Mouse (Mus musculus) ovary, postnatal 36 days (tissue): Measurements from ENCODE around the gene Rab36.

Experiments used
- DNase-seq: peaks from one replicate; pipeline ENCODE4 v3.0.0; 2022; ENCODE audit warnings: low spot score, mixed read lengths

Rab36 gene

DNA sequence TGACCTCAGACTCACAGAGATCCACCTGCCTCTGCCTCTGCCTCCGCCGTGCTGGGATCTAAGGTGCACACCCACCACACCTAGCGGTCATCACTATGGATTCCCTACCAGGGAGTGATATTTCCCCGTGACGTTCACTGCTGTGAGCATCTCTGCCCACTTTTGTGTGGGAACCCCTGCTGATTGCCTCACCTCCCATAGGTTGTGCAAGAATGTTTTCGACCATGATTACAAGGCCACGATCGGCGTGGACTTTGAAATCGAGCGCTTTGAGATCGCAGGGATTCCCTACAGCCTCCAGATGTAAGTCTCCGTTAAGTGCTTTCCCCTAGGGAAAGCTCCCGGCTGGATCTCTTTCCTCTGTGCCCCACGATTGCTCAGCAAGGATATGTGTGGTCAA, 9.0 kb downstream of the Rab36 start:
- DNase-seq: no peak

DNA sequence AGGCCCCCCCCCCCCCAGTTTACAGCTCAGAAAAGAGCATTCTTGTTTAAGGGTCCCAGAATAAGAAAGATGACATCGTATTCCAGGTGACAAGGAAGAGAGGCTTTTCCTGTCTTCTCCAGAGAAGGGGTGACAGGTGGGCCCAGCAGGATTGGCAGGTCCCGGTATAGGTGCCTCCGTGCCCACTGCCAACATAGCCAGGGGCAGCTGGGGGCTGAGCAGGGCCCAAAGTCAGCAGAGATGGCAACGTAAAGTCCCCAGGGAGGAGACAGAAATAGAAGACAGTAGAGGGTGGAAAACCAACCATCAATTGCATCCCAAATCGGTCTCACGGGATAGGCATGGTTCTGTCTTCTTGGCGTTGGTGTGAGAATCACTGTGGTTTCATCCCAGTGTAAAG, 11.9 kb downstream of the Rab36 start:
- no peak for DNase-seq

- DNase-seq: no peak
These were observed 14.7 kb downstream of the Rab36 start for GRCm38 (mm10) chr10:75051364-75052074.

GRCm38 (mm10) chr10:75052902-75053301, 16.0 kb downstream of the Rab36 start:
- DNase-seq: no peak

DNA sequence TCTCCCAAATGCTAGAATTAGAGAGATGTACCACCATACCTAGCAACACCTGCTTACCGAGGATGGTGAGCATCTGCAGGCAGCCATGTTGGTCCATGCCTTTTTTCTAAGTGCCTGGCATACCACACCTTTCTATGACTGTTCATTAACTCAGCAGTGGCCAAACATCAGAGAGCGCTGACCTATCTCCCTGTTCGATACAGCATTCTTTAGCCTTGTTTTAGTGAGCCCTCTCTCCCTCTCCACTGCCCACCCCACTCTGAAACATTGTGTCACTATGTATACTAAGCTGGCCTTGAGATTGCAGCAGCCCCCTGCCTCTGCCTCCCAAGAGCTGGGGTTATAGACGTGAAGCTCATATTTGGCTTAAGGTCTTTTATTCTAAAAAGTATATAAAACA, 16.8 kb downstream of the Rab36 start:
- no peak for DNase-seq

- peak; percentile 73 for DNase-seq
These were observed 17.3 kb downstream of the Rab36 start for GRCm38 (mm10) chr10:75054125-75054524.

DNA sequence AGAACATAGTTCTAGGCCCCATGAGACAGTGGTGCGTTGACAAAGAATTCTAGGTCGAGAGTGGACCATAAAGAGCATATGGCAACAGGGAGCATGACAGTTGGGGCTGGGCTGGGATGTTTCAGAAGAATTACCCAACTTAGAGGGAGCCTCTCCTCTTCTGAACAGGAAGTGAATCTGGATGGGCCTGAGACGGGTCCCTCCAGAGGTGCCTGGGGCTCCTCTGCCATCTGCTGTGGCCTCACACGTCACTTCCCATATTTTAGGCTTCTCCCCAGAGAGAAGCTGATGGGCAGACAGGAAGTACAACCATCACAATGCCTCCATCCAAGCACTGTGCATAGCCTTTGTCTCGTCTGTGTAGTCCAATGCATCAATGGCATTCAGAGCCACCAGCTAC, 18.8 kb downstream of the Rab36 start:
- DNase-seq: no peak

- no peak for DNase-seq
These were observed 19.4 kb downstream of the Rab36 start for GRCm38 (mm10) chr10:75056255-75056654.

DNA sequence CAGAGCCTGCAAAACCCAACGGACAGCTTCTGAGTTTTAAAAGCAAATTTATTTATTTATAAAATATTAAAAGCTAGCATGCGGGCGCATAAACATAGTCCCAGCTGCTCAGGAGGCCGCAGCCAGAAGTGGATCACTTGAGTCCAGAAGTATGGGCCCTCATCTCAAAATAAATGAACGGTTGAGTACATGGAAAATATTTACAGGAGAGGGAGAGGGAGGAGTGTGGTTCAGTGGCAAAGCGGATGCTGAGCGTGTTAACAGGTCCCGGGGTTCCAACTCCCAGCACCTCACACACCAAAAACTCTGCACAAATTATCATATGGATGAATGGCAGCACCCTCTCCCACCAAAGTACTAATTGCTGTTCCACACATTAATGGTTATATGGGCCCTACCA, 21.5 kb downstream of the Rab36 start:
- DNase-seq: no peak

DNA sequence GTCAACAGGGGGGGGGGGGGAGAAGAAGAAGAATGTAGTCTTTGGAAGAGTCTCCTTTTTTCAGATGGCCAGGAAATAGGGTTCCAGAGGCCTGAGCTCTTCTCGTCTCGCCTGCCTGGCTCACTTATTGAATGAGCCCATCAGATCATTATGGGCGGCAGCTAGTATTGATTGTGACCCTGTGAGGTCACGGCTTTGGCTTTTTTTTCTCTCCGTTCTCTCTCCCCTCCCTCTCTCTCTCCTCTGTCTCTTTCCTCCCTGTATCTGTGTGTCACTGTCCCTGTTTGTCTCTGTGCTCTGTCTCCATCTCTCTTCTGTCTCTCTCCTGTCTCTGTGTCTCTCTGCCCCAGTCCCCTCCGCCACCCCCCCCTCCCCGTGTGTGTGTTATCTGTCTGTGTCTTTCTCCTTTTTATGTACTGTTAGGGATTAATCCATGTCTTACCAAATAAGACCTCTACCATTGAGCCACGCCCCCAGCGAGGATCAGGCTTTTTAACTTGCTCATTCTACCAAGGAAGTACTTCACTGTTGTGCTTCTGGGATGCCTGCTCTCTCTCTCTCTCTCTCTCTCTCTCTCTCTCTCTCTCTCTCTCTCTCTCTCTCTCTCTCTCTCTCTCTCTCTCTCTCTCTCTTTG, 22.0 kb downstream of the Rab36 start:
- DNase-seq: no peak

GRCm38 (mm10) chr10:75059396-75059795, 22.5 kb downstream of the Rab36 start:
- peak; percentile 65 for DNase-seq

- DNase-seq: peak; percentile 83
These were observed 23.5 kb downstream of the Rab36 start, which contains the start of gene Bcr for GRCm38 (mm10) chr10:75060217-75060842. TSS of gene Bcr (plus strand) at chr10:75060592.

DNA sequence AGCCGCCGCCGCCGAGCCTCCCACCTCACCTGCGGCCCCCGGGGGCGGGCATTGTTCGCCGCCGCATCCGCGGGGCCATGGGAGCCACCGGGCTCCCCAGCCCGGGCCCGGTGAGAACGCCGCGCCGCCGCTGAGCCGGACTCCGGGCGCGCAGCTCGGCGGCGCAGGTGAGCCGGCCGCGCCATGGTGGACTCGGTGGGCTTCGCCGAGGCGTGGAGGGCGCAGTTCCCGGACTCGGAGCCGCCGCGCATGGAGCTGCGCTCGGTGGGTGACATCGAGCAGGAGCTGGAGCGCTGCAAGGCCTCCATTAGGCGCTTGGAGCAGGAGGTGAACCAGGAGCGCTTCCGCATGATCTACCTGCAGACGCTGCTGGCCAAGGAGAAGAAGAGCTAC, 24.0 kb downstream of the Rab36 start:
- DNase-seq: peak; percentile 34

GRCm38 (mm10) chr10:75061341-75062188, 24.7 kb downstream of the Rab36 start:
- DNase-seq: peak; percentile 32

DNA sequence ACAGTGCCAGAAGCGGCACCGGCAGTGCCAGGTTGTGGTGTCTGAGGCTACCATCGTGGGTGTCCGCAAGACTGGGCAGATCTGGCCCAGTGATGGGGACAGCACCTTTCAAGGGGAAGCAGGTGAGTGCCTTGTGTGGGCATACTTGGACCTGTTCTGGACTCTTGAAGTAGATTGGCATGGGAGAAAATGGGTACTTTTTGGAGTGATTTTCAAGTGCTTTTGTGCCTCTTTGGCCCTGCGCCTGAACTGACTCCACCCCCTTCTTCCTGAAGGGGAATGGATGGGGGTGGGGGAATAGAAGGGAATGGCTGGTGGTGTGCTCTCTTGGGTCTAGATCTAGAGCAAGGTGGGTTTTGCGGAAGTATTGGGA, 25.3 kb downstream of the Rab36 start:
- DNase-seq: no peak

GRCm38 (mm10) chr10:75062621-75063020, 25.8 kb downstream of the Rab36 start:
- DNase-seq: no peak

- DNase-seq: no peak
These were observed 26.6 kb downstream of the Rab36 start for GRCm38 (mm10) chr10:75063301-75063965.

- no peak for DNase-seq
These were observed 28.8 kb downstream of the Rab36 start for GRCm38 (mm10) chr10:75065691-75066090.

GRCm38 (mm10) chr10:75067446-75067845, 30.6 kb downstream of the Rab36 start:
- no peak for DNase-seq

DNA sequence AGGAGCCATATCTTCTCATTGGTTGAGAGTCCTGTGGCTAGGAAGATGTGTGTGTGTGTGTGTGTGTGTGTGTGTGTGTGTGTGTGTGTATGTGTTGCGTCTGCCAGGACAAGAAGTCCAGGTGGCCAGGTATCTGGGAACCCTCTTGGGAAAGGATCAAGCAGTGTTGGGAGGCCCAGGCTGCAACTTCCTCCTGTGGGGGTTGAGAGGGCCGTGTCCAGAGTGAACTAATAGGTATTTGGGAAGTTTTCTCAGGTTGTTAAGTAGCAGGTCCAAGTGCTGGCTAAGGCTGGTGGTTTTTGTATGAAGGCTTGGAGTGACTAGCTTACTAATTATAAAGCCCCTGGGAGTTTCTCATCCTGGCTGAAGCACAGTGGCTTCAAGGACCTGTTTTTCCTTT, 31.2 kb downstream of the Rab36 start:
- no peak for DNase-seq

GRCm38 (mm10) chr10:75068624-75069328, 31.9 kb downstream of the Rab36 start:
- no peak for DNase-seq
